ENCODE assay signal across 16 mouse cellular contexts in genomic region chr12:107921154-107921553, GRCm38 (mm10).
DNase-seq lines count a peak whose midpoint lies in the region; ATAC-seq lines count a peak whose summit lies in the region.
"Had no signal": no experiment of that assay in that cellular context is flagged by ENCODE, and none has a peak within 500 bp of the region (broad histone marks: within the 10 kb centered on the region; RNA-seq: fewer than 3 reads in every experiment).

No protein-coding gene starts in this region.

- no peak overlapping the region for H3K4me2 ChIP-seq in heart, embryonic 13.5 days
- H3K4me2 ChIP-seq in forebrain, embryonic 14.5 days (ENCODE audit: low read length), result no peak overlapping the region

- 75% methylated on average over 6 of the region's 6 CpGs for WGBS in heart, embryonic 13.5 days
- WGBS in forebrain, embryonic 14.5 days, result 59% methylated on average over 6 of the region's 6 CpGs

- H3K4me1 ChIP-seq in heart, embryonic 13.5 days, result peaks cover 55% of the 10 kb centered on the region
- H3K4me1 ChIP-seq in forebrain, embryonic 14.5 days (ENCODE audit: control insufficient read depth, insufficient read depth, low read length), result peaks cover 25% of the 10 kb centered on the region

- DNase-seq in heart, postnatal 10 days, result no peak
- peak; percentile 43 for DNase-seq in retina, postnatal 1 day
- no peak for DNase-seq in retina, embryonic 14.5 days (ENCODE audit: low spot score)
- no peak for DNase-seq in forebrain, embryonic 14.5 days (ENCODE audit: low spot score)
- DNase-seq in thymus, postnatal 25 days, result peak; percentile 62
- no peak for DNase-seq in embryo, embryonic 10 days (ENCODE audit: low spot score)
- no peak for DNase-seq in ovary, adult 18-20 months (ENCODE audit: low spot score)
- DNase-seq: B cell, adult 2 months; cerebellum, adult 8-10 months; gastrocnemius, postnatal 10 days; lung, postnatal 36 days; spleen, adult 18-20 months had no signal

- peaks cover 12% of the 10 kb centered on the region for H3K36me3 ChIP-seq in heart, embryonic 13.5 days
- peaks cover 12% of the 10 kb centered on the region for H3K36me3 ChIP-seq in forebrain, embryonic 14.5 days (ENCODE audit: control insufficient read depth, insufficient read depth, low read length)

- intact Hi-C loops in heart, postnatal 10 days (cut with DNase I), result no loop called here

- peak overlapping the region; percentile 25; the same call in 1 of the 2 replicates for H3K27ac ChIP-seq in heart, embryonic 13.5 days (replicated peaks)
- peak overlapping the region; percentile 49; the same call in 1 of the 2 replicates for H3K27ac ChIP-seq in forebrain, embryonic 14.5 days (ENCODE audit: low read depth, low read length)
- H3K27ac ChIP-seq: hindbrain, postnatal 0 days; limb, embryonic 10.5 days; liver, embryonic 14.5 days had no signal

- no peak overlapping the region for H3K4me3 ChIP-seq in heart, embryonic 13.5 days
- no peak overlapping the region for H3K4me3 ChIP-seq in forebrain, embryonic 14.5 days (ENCODE audit: low read depth, low read length)
- H3K4me3 ChIP-seq: limb, embryonic 10.5 days had no signal

- peaks cover 2% of the 10 kb centered on the region; the same call in 1 of the 2 replicates for H3K27me3 ChIP-seq in heart, embryonic 13.5 days (replicated peaks)
- H3K27me3 ChIP-seq in forebrain, embryonic 14.5 days (replicated peaks; ENCODE audit: control insufficient read depth, insufficient read depth, low read length), result no peaks in the 10 kb centered on the region

- no peak for ATAC-seq in heart, embryonic 13.5 days (ENCODE audit: extremely low read depth, insufficient number of reproducible peaks, low FRiP score, low TSS enrichment)
- ATAC-seq in forebrain, embryonic 14.5 days, result no peak
- ATAC-seq: hindbrain, postnatal 0 days had no signal

- H3K9me3 ChIP-seq in heart, embryonic 13.5 days, result peaks cover 6% of the 10 kb centered on the region
- H3K9me3 ChIP-seq in forebrain, embryonic 14.5 days (replicated peaks; ENCODE audit: control insufficient read depth, low read length), result 0 out of 2 replicates have a peak, but pooled peaks cover 9% of the 10 kb centered on the region

- H3K9ac ChIP-seq in heart, embryonic 13.5 days, result 0 out of 2 replicates have a peak overlapping the region, but pooled peaks have one; percentile 38
- peak overlapping the region; percentile 1; the same call in 1 of the 2 replicates for H3K9ac ChIP-seq in forebrain, embryonic 14.5 days (ENCODE audit: low read length)
- H3K9ac ChIP-seq: liver, embryonic 14.5 days had no signal

Comparison
In these comparisons a context has a peak if more than half of its experiments do, and no peak if none do; other contexts are left out.
1. DNase-seq: peak in retina, postnatal 1 day (single experiment) and thymus, postnatal 25 days (single experiment); none in heart, postnatal 10 days (0 of 2), retina, embryonic 14.5 days (single experiment), forebrain, embryonic 14.5 days (single experiment), embryo, embryonic 10 days (single experiment) and ovary, adult 18-20 months (single experiment).